Mouse (Mus musculus) heart, embryonic 14.5 days (tissue): ENCODE measurements at regions not wholly inside any gene's neighbourhood (a gene's known extent, or its start where the extent isn't known, plus 50 kb on each side); places are given as distances from the start of the nearest gene placed in this dataset.
"Not testable (repeated sequence)": the region's sequence is repeated elsewhere in the genome, so short reads cannot be mapped to it uniquely, and the experiment has no call there.

Experiments used
- ATAC-seq: fragments of 200-750 bp; cut with Nextera tagmentation; 2 replicates; pipeline ENCODE4 v1.8.0; 2017; ENCODE audit warnings: low read depth, moderate TSS enrichment; ENCODE audit not compliant: insufficient number of reproducible peaks, insufficient read depth, low FRiP score
- H3K27ac ChIP-seq, 2 experiments: fragments of 200-500 bp in 1 of 2; fragments of 300-500 bp in 1 of 2; sonication (generic) in 1 of 2; replicated peaks in 1 of 2; 2 replicates each; pipeline ENCODE4 v1.5.1; 2012 to 2014; ENCODE audit warnings: low read depth in 2 of 2, low read length in 2 of 2, control low read depth in 1 of 2, mild to moderate bottlenecking in 1 of 2, mixed read lengths in 1 of 2; ENCODE audit not compliant: control insufficient read depth in 1 of 2, insufficient read depth in 1 of 2
- H3K27me3 ChIP-seq: fragments of 300-500 bp; sonication (generic); 2 replicates; pipeline ENCODE4 v1.6.1; 2014; ENCODE audit warnings: mild to moderate bottlenecking, low read length, control low read depth; ENCODE audit not compliant: control insufficient read depth, insufficient read depth
- H3K36me3 ChIP-seq: fragments of 300-500 bp; sonication (generic); 2 replicates; pipeline ENCODE4 v1.6.1; 2014; ENCODE audit warnings: mild to moderate bottlenecking, control low read depth, low read length, mixed read lengths; ENCODE audit not compliant: control insufficient read depth, insufficient read depth
- H3K4me1 ChIP-seq, 2 experiments: fragments of 200-500 bp in 1 of 2; fragments of 300-500 bp in 1 of 2; sonication (generic) in 1 of 2; 2 replicates each; pipeline ENCODE4 v1.6.1; 2012 to 2014; ENCODE audit warnings: low read length in 2 of 2, control low read depth in 1 of 2, mixed read lengths in 1 of 2; ENCODE audit not compliant: control insufficient read depth in 2 of 2, insufficient read depth in 2 of 2
- H3K4me2 ChIP-seq: fragments of 300-500 bp; sonication (generic); 2 replicates; pipeline ENCODE4 v1.6.1; 2014; ENCODE audit warnings: mild to moderate bottlenecking, low read length
- H3K4me3 ChIP-seq, 2 experiments: fragments of 200-500 bp in 1 of 2; fragments of 300-500 bp in 1 of 2; sonication (generic) in 1 of 2; 2 replicates each; pipeline ENCODE4 v1.5.1; 2012 to 2014; ENCODE audit warnings: low read length in 2 of 2, mild to moderate bottlenecking in 2 of 2, control low read depth in 1 of 2, low read depth in 1 of 2, moderate library complexity in 1 of 2; ENCODE audit not compliant: control insufficient read depth in 1 of 2, insufficient read depth in 1 of 2
- H3K9ac ChIP-seq: fragments of 300-500 bp; sonication (generic); 2 replicates; pipeline ENCODE4 v1.6.1; 2014; ENCODE audit warnings: mild to moderate bottlenecking, low read length
- H3K9me3 ChIP-seq: fragments of 300-500 bp; sonication (generic); 2 replicates; pipeline ENCODE4 v1.6.1; 2016; ENCODE audit warnings: low read length, control low read depth; ENCODE audit not compliant: control insufficient read depth
- WGBS: fragments of 180-500 bp; shearing (Covaris S2); extraction: QIAGEN DNeasy Blood & Tissue Kit; methylation state at CpG from one replicate; pipeline ENCODE4 v1.1.7; 2014; 5-methylcytosine and 5-hydroxymethylcytosine counted together

DNA sequence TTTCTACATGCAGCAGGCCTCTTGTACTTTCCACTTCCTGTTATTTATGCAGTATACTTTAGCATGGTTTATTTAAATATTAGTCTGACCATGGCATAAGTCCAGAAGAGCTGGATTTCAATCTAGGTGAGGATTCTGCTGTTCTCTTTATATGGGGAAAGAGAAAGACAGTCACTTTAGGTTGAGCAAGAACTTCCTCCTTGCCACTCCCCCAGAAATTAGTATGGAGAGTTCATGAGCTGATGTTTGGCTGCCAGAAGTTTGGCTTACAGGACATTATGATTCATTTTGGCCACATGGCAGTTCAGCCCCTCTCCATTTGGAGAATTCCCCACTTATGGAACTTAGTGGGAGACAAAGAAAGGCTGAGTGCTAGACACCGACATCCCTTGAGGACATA, 130.8 kb downstream of the Arrdc3 start:
- Histone ChIP-seq H3K27ac (no peak overlapping the region), H3K4me3 (no peak overlapping the region), H3K36me3 (no peaks in the 10 kb centered on the region), H3K4me2 (no peak overlapping the region), H3K9me3 (no peaks in the 10 kb centered on the region), H3K4me1 (no peaks in the 10 kb centered on the region), H3K27me3 (no peaks in the 10 kb centered on the region), H3K9ac (no peak overlapping the region)
- 85% methylated on average over 1 of the region's 1 CpGs for whole genome bisulfite sequencing
- ATAC-seq: no peak

DNA sequence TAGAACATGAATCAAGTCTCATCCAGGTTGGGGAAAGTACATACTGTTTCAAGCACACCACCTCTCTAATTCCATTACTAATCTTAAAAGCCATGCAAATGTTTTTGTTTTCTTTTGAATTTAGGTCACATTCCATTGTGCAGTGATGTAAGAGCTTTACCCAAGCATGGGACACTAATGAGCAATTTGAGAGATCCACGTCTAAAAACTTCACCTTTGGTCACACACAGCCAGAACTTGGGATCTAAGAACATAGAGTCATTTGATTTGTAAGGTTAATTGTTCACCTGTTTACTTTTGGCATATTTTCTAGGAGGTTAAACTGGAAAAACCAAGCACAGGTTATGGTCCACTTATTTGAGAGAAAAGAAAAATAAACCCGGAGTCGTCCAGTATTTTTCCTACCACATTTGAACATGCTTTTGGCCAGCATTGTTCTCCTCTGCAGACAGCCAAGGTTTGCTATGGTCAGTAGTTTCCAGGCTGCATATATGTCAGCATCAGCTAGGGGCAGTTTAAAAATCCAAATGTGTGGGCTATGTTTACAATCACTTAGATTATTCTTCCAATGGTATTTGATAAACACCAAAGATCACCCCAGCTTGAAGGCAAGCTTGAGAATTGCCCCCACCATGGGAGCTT, 137.0 kb downstream of the Arrdc3 start:
- Histone ChIP-seq H3K9me3 (no peaks in the 10 kb centered on the region), H3K4me3 (no peak overlapping the region), H3K4me1 (no peaks in the 10 kb centered on the region), H3K36me3 (no peaks in the 10 kb centered on the region), H3K4me2 (no peak overlapping the region), H3K9ac (no peak overlapping the region), H3K27me3 (no peaks in the 10 kb centered on the region), H3K27ac (no peak overlapping the region)
- 80% methylated on average over 3 of the region's 3 CpGs for WGBS
- ATAC-seq: no peak

DNA sequence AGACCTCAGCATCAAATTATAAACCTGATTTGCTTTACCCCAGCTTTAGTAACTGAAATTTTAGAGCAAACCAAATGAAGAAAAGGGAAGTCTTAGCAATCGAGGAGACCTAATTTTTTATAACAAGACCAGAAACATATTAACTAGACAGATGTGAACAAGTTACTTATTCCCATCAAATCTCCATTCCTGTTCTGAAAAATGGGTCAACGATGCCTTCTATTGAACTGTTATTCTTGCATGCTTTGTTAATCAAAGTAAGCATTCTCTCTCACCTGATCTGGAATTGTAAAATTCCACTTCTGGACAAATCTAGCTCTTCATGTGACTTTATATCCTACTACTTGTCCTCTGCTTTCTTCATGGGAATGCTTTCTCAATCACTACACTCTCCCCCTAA, 137.6 kb downstream of the Arrdc3 start:
- no peak overlapping the region for H3K27ac ChIP-seq
- no peak overlapping the region for H3K4me3 ChIP-seq
- no peaks in the 10 kb centered on the region for H3K36me3 ChIP-seq
- H3K27me3 ChIP-seq: no peaks in the 10 kb centered on the region
- no peaks in the 10 kb centered on the region for H3K4me1 ChIP-seq
- no peak for ATAC-seq
- no peak overlapping the region for H3K9ac ChIP-seq
- no peak overlapping the region for H3K4me2 ChIP-seq
- 81% methylated on average over 2 of the region's 2 CpGs for WGBS
- H3K9me3 ChIP-seq: no peaks in the 10 kb centered on the region

DNA sequence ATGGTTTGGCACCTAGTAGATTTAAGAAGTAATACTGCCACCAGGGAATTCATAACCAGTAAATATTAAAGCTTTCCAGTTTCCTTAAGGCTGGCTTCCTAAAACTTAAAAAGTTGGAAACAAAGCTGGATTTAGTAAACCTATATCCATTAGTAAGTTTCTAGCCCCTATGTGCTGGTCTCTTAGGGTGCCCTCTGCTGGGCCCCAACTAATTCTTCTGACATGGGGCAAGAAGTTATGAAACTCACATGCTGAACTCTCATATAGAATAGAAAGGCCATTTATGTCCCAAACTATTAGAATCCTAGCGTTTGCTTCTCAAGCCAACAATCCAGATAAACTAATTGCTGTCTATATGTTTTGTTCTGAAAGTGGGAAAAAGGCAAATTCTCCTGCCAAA, 139.2 kb downstream of the Arrdc3 start:
- Histone ChIP-seq H3K4me3 (no peak overlapping the region), H3K36me3 (no peaks in the 10 kb centered on the region), H3K9me3 (no peaks in the 10 kb centered on the region), H3K9ac (no peak overlapping the region), H3K4me2 (no peak overlapping the region), H3K4me1 (no peaks in the 10 kb centered on the region), H3K27ac (no peak overlapping the region), H3K27me3 (no peaks in the 10 kb centered on the region)
- 83% methylated on average over 1 of the region's 1 CpGs for WGBS
- ATAC-seq: no peak

DNA sequence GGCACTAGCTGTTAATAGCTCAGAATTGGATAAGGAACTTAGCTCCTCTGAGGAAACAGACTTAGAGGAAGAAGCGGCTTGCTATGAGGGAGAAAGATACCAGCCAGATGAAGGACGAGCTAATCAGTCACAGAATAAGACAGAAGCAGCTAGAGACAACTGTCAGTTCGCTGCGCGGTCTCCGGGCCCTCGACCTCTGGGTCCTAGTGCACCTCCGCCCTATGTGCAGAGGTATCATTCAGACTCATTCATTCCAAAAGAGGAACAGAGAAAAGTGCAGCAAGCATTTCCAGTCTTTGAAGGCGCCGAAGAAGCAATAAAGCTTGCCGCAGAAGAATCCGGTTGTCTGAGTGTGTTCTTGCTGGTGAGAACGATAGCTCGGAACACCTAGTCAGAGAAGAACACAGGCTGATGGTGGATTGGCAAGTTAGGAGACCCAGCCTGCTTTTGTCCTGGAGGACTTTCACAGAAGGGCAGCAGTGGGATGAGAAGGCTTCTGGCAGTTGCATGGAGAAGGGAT, 142.1 kb downstream of the Arrdc3 start:
- H3K27me3 ChIP-seq, H3K4me2 ChIP-seq, H3K36me3 ChIP-seq, H3K4me1 ChIP-seq, H3K4me3 ChIP-seq, ATAC-seq, H3K9ac ChIP-seq, H3K9me3 ChIP-seq, H3K27ac ChIP-seq: not testable (repeated sequence)
- WGBS: 93% methylated on average over 13 of the region's 14 CpGs

DNA sequence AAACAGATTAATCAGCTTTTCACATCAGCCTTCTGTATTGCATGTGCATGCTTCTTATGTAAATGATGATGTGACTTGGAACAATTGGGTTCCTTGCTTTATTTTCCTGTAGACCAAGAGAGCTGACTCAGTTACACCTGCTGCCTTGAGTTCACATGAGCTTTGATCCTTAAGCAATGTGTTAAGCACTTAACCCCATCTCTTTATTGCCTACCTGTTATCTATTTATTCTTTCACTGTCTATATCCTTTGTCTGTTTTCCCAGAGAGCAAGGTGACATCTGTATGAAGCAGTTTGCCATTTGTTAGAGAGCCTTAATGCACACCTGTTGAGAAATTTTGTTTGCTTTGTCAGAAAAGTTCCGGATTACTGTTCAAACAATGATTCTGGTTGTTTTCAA, 154.1 kb downstream of the Arrdc3 start:
- 87% methylated on average over 1 of the region's 1 CpGs for WGBS
- no peak for ATAC-seq
- no peaks in the 10 kb centered on the region for H3K36me3 ChIP-seq
- H3K27me3 ChIP-seq: no peaks in the 10 kb centered on the region
- no peaks in the 10 kb centered on the region for H3K4me1 ChIP-seq
- H3K4me3 ChIP-seq: no peak overlapping the region
- no peak overlapping the region for H3K9ac ChIP-seq
- H3K4me2 ChIP-seq: no peak overlapping the region
- H3K9me3 ChIP-seq: no peaks in the 10 kb centered on the region
- no peak overlapping the region for H3K27ac ChIP-seq

DNA sequence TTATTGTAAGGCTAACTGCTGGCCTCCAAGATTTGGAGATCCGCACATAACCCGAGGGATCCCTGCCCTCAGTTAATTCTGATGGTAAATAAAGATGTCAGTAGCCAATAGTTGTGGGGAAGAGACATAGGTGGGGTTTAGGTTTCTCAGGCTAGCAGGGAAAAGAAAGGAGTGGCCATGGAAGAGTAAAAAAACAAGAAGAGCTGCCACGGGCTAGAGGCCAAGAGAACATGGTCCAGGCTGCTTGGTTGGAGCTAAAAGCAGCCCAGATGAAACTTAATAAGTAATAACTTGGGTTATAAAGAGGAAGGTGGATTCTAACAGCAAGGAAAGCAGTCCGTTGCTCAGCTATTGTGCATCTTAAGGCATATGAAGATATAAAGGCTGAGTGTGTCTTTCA, 155.6 kb downstream of the Arrdc3 start:
- no peak overlapping the region for H3K4me2 ChIP-seq
- no peaks in the 10 kb centered on the region for H3K36me3 ChIP-seq
- H3K4me3 ChIP-seq: no peak overlapping the region
- H3K9me3 ChIP-seq: no peaks in the 10 kb centered on the region
- H3K27me3 ChIP-seq: no peaks in the 10 kb centered on the region
- ATAC-seq: no peak
- WGBS: 83% methylated on average over 4 of the region's 4 CpGs
- H3K27ac ChIP-seq: no peak overlapping the region
- H3K9ac ChIP-seq: no peak overlapping the region
- no peaks in the 10 kb centered on the region for H3K4me1 ChIP-seq

DNA sequence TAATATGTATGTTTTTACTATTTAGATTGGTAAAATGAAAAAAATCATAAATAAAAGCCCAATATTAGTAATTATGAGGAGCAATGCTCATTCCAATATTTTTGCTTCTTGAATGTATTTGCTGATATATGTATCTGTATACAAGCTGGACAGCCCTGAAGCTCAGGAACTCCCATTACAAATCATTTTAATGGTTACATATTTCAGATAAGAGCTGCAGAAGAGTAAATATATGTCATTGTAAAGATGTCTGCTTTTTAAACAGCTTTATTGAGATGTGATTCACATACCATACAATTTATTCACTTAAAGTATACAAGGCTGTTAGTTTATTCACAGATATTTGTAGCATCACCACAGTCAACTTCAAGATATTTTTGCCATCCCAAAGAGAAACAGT, 157.3 kb downstream of the Arrdc3 start:
- no peak for ATAC-seq
- H3K4me1 ChIP-seq: no peaks in the 10 kb centered on the region
- no peaks in the 10 kb centered on the region for H3K27me3 ChIP-seq
- no peak overlapping the region for H3K4me3 ChIP-seq
- H3K4me2 ChIP-seq: no peak overlapping the region
- no peak overlapping the region for H3K27ac ChIP-seq
- H3K36me3 ChIP-seq: no peaks in the 10 kb centered on the region
- no peak overlapping the region for H3K9ac ChIP-seq
- no peaks in the 10 kb centered on the region for H3K9me3 ChIP-seq
